Mouse (Mus musculus): ENCODE measurements around the gene Clasp2.

DNA sequence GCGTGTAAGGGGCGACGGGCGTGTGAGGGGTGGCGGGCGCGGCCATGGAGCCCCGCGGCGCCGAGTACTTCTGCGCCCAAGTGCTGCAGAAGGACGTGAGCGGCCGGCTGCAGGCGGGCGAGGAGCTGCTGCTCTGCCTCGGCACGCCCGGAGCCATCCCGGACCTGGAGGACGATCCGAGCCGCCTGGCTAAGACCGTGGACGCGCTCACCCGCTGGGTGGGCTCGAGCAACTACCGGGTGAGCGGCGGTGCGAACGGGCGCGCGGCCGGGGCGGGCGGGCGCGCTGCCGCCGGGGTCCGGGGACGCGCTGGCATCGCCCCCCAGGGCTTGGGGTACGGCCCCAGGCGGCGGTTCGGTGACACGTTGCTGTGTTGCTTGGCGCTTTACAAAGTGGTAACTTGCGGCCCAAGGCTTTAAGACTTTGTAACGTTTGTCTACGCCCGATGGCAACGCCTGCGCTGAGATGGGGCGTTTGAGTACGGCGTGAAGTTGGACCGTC is 414 bp downstream of the Clasp2 start:
- TF ChIP-seq CTCF (IDR thresholded peaks at IDR 0.05; ENCODE audit: insufficient read depth, low read length) (no peak), POLR2A (IDR thresholded peaks at IDR 0.05; ENCODE audit: borderline replicate concordance, extremely low read depth, low read depth, low read length) (no peak)
